Mouse (Mus musculus) cerebral cortex, adult 2 months (tissue): ENCODE results near the gene Wee2.

ENCODE experiments used
- WGBS: fragments of 180-500 bp; shearing (Covaris S2); methylation state at CpG from one replicate; pipeline ENCODE4 v1.1.7; 2018; 5-methylcytosine and 5-hydroxymethylcytosine counted together

Wee2 gene

GRCm38 (mm10) chr6:40436047-40436483 is 2.8 kb upstream of the Wee2 start, which contains the start of gene E330009J07Rik:
Gene E330009J07Rik (minus strand): TSS chr6:40436135.
- under 1% methylated on average over 38 of the region's 38 CpGs for WGBS

- WGBS, result 38% methylated on average over 12 of the region's 12 CpGs
Measured at GRCm38 (mm10) chr6:40439731-40440130, 843 bp downstream of the Wee2 start.

- 60% methylated on average over 3 of the region's 3 CpGs for WGBS
Measured at GRCm38 (mm10) chr6:40441276-40441675, 2.4 kb downstream of the Wee2 start.

- WGBS, result 63% methylated on average over 3 of the region's 3 CpGs
Measured at GRCm38 (mm10) chr6:40441755-40442154, 2.9 kb downstream of the Wee2 start.

- 53% methylated on average over 10 of the region's 10 CpGs for WGBS
Measured at GRCm38 (mm10) chr6:40443281-40443928, 4.5 kb downstream of the Wee2 start.

GRCm38 (mm10) chr6:40454436-40455041 is 15.7 kb downstream of the Wee2 start:
- WGBS, result 29% methylated on average over 7 of the region's 7 CpGs

GRCm38 (mm10) chr6:40465710-40466109 is 26.8 kb downstream of the Wee2 start:
- WGBS, result 40% methylated on average over 6 of the region's 6 CpGs

GRCm38 (mm10) chr6:40470916-40471719 is 32.2 kb downstream of the Wee2 start, which contains the start of gene Ssbp1:
Gene Ssbp1 (plus strand): TSS chr6:40471352.
- under 1% methylated on average over 54 of the region's 54 CpGs for WGBS

GRCm38 (mm10) chr6:40471720-40472010 is 32.8 kb downstream of the Wee2 start:
- WGBS, result under 1% methylated on average over 7 of the region's 7 CpGs

- WGBS, result 91% methylated on average over 4 of the region's 4 CpGs
Measured at GRCm38 (mm10) chr6:40476132-40476531, 37.2 kb downstream of the Wee2 start.

- 85% methylated on average over 1 of the region's 1 CpGs for WGBS
Measured at GRCm38 (mm10) chr6:40479705-40480104, 40.8 kb downstream of the Wee2 start.

GRCm38 (mm10) chr6:40482318-40482717 is 43.4 kb downstream of the Wee2 start:
- WGBS, result 70% methylated on average over 5 of the region's 5 CpGs

GRCm38 (mm10) chr6:40490933-40491332 is 52.0 kb downstream of the Wee2 start, which contains the start of gene Tas2r137:
Gene Tas2r137 (plus strand): TSS chr6:40491233.

GRCm38 (mm10) chr6:40493229-40493628 is 54.3 kb downstream of the Wee2 start, which contains the start of gene Tas2r108:
Gene Tas2r108 (plus strand): TSS chr6:40493529.
- WGBS, result 76% methylated on average over 3 of the region's 3 CpGs
